Mouse (Mus musculus): Measurements from ENCODE around the gene Dnajc4. TPM values are rescaled to one million over a fixed set of nuclear protein-coding genes. Genes with fewer than 3 reads are reported as not detected.

Gene Dnajc4
- total and polyA plus RNA-seq, 2 experiments from 2014 or later: 13.5 to 25.6 TPM

GRCm38 (mm10) chr19:6977759-6978638, 14.4 kb downstream of the Dnajc4 start:
- peak overlapping the region; percentile 90; the same call in 1 of the 2 replicates for H3K4me2 ChIP-seq (ENCODE audit: low read depth, low read length)
- no peaks in the 10 kb centered on the region for H3K9me3 ChIP-seq (ENCODE audit: low read length)
- peaks cover 30% of the 10 kb centered on the region for H3K4me1 ChIP-seq (ENCODE audit: insufficient read depth, low read length)
- H3K4me3 ChIP-seq (ENCODE audit: low read length): peak overlapping the region; percentile 68
- no peak for ATAC-seq
- no peaks in the 10 kb centered on the region for H3K27me3 ChIP-seq (ENCODE audit: insufficient read depth, low read length)
- 74% methylated on average over 13 of the region's 13 CpGs for WGBS
- TF ChIP-seq CTCF (IDR thresholded peaks at IDR 0.05; ENCODE audit: low read depth): no peak
- H3K27ac ChIP-seq: peak overlapping the region; percentile 96; the same call in 1 of the 2 replicates
- peaks cover 10% of the 10 kb centered on the region; the same call in 1 of the 2 replicates for H3K36me3 ChIP-seq (ENCODE audit: insufficient read depth, low read length)
- H3K9ac ChIP-seq (replicated peaks; ENCODE audit: low read length): peak overlapping the region; percentile 79
- no peak for DNase-seq (ENCODE audit: low spot score)

GRCm38 (mm10) chr19:6975537-6976521, 16.5 kb downstream of the Dnajc4 start, which contains the start of gene Plcb3:
Plcb3 (minus strand) TSS chr19:6976470.
- Histone ChIP-seq H3K27ac (peak within 1 kb of the TSS; percentile 90), H3K4me2 (ENCODE audit: low read depth, low read length) (peak within 1 kb of the TSS; percentile 90), H3K4me1 (ENCODE audit: insufficient read depth, low read length) (peaks cover 23% of the 10 kb centered on the region), H3K4me3 (ENCODE audit: low read length) (peak within 1 kb of the TSS; percentile 62), H3K9me3 (ENCODE audit: low read length) (no peaks in the 10 kb centered on the region), H3K36me3 (ENCODE audit: insufficient read depth, low read length) (peaks cover 4% of the 10 kb centered on the region; the same call in 1 of the 2 replicates), H3K9ac (replicated peaks; ENCODE audit: low read length) (peak within 1 kb of the TSS; percentile 76), H3K27me3 (ENCODE audit: insufficient read depth, low read length) (0 out of 2 replicates have a peak, but pooled peaks cover under 1% of the 10 kb centered on the region)
- DNase-seq (ENCODE audit: low spot score): peak; percentile 95
- peak; percentile 68 for TF ChIP-seq CTCF (IDR thresholded peaks at IDR 0.05; ENCODE audit: low read depth)
- ATAC-seq: peak; percentile 21
- under 1% methylated on average over 16 of the region's 16 CpGs for WGBS

DNA sequence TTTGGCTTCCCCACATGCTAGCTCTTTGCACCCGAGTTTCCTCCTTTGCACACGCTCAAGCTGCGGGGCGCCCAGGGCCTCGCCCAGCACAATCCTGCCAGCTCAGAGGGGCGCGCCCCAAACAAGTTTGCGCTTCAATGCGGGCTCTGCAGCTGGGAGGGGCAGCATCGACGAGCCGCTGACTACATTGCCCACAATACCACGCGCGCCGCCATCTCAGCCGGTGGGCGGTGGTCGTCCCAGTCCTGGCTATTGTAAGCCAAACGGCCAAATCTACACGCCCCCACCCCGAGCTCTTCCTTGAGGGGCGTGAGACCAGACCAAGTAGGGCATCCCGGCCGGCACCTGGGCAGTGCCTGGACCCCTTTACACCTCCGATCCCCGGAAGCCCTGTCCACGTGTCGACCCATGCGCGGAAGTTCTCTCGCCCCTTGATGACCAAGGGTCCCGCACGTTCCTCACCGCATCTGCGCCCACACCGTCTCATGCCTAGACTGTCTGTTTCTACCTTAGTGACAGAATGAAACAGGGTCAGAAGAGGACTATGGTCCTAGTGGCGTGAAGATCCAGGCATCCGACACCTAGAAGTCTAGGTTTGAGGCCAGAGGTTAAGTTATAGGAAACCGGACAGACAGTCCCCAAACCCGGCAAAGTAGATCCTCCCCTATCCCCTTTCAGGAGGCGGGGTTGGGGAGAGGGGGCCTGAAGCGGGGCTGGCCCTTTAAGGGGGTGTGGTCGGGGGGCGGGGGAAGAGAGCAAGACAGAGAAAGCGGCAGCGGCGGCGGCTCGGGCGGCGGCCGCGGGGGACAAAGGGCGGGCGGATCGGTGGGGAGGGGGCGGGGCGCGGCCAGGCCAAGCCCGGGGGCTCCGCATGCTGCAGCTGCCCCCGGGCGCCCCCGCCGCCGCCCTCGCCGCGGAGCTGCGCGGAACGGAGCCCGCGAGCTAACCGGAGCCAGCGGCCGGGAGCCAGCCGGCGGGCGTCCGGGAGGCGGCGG, 17.9 kb downstream of the Dnajc4 start, which contains the start of gene Ppp1r14b:
Ppp1r14b (plus strand) TSS at position 758 of the 995 bp plus-strand sequence.
- WGBS: under 1% methylated on average over 70 of the region's 84 CpGs
- Histone ChIP-seq H3K9me3 (ENCODE audit: low read length) (no peaks in the 10 kb centered on the region), H3K27me3 (ENCODE audit: insufficient read depth, low read length) (0 out of 2 replicates have a peak, but pooled peaks cover 3% of the 10 kb centered on the region), H3K4me2 (ENCODE audit: low read depth, low read length) (peak within 1 kb of the TSS; percentile 90), H3K36me3 (ENCODE audit: insufficient read depth, low read length) (peaks cover 4% of the 10 kb centered on the region; the same call in 1 of the 2 replicates), H3K9ac (replicated peaks; ENCODE audit: low read length) (peak within 1 kb of the TSS; percentile 76), H3K4me1 (ENCODE audit: insufficient read depth, low read length) (peaks cover 22% of the 10 kb centered on the region), H3K27ac (peak within 1 kb of the TSS; percentile 90), H3K4me3 (ENCODE audit: low read length) (peak within 1 kb of the TSS; percentile 62)
- ATAC-seq: peak; percentile 56
- TF ChIP-seq CTCF (IDR thresholded peaks at IDR 0.05; ENCODE audit: low read depth): no peak
- peak; percentile 89 for DNase-seq (ENCODE audit: low spot score)

DNA sequence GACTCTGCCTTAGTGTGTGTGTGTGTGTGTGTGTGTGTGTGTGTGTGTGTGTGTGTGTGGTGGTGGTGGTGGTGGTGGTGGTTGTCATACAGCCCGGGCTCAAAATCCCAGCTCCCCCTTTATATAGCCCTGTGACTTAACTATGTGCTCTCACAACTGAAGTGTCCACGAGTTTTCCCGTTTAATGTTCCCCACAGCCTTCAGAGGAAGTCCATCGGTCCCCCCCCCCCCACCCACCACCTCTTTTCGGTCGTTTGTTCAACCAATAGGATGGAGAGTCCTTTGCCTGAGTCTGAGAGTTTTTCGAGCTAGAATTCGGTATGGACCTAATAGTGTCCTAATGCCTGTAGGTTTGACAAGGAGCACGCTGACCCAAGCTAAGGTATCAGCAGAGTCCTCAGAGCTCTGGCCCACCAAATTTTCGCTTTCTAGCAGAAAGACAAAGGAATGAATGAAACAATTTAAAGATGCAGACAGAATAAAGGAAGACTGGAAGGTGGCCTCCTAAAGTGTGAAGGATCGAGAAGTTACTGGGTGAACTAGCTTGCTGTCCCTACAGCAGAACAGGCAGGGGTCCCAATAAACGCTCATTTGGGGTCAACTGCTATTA, 18.7 kb downstream of the Dnajc4 start:
- Histone ChIP-seq H3K36me3 (ENCODE audit: insufficient read depth, low read length) (peaks cover 4% of the 10 kb centered on the region; the same call in 1 of the 2 replicates), H3K9me3 (ENCODE audit: low read length) (no peaks in the 10 kb centered on the region), H3K9ac (replicated peaks; ENCODE audit: low read length) (peak overlapping the region; percentile 76; the same call in 1 of the 2 replicates), H3K27me3 (ENCODE audit: insufficient read depth, low read length) (0 out of 2 replicates have a peak, but pooled peaks cover 3% of the 10 kb centered on the region), H3K4me3 (ENCODE audit: low read length) (peak overlapping the region; percentile 62), H3K4me2 (ENCODE audit: low read depth, low read length) (peak overlapping the region; percentile 90), H3K4me1 (ENCODE audit: insufficient read depth, low read length) (peaks cover 17% of the 10 kb centered on the region), H3K27ac (no peak overlapping the region)
- 33% methylated on average over 12 of the region's 12 CpGs for WGBS
- DNase-seq (ENCODE audit: low spot score) (no peak), ATAC-seq (no peak)
- no peak for TF ChIP-seq CTCF (IDR thresholded peaks at IDR 0.05; ENCODE audit: low read depth)

GRCm38 (mm10) chr19:6972247-6972917, 20.0 kb downstream of the Dnajc4 start:
- TF ChIP-seq CTCF (IDR thresholded peaks at IDR 0.05; ENCODE audit: low read depth): no peak
- Histone ChIP-seq H3K4me3 (ENCODE audit: low read length) (no peak overlapping the region), H3K27me3 (ENCODE audit: insufficient read depth, low read length) (0 out of 2 replicates have a peak, but pooled peaks cover 3% of the 10 kb centered on the region), H3K27ac (no peak overlapping the region), H3K4me2 (ENCODE audit: low read depth, low read length) (no peak overlapping the region), H3K36me3 (ENCODE audit: insufficient read depth, low read length) (no peaks in the 10 kb centered on the region), H3K4me1 (ENCODE audit: insufficient read depth, low read length) (peaks cover 9% of the 10 kb centered on the region), H3K9me3 (ENCODE audit: low read length) (no peaks in the 10 kb centered on the region), H3K9ac (replicated peaks; ENCODE audit: low read length) (no peak overlapping the region)
- no peak for ATAC-seq
- 79% methylated on average over 13 of the region's 13 CpGs for WGBS
- no peak for DNase-seq (ENCODE audit: low spot score)

All from hindbrain, postnatal 0 days (tissue).